Mouse (Mus musculus) midbrain, embryonic 15.5 days (tissue): ENCODE measurements at regions not wholly inside any gene's neighbourhood (a gene's known extent, or its start where the extent isn't known, plus 50 kb on each side); places are given as distances from the start of the nearest gene placed in this dataset.
A peak's percentile ranks its signal among the peaks of the same experiment; 100 is the strongest.

Experiments used
- ATAC-seq: fragments of 200-750 bp; cut with Nextera tagmentation; replicated peaks from 2 replicates; pipeline ENCODE4 v1.8.0; 2017; ENCODE audit warnings: moderate TSS enrichment
- H3K27ac ChIP-seq: fragments of 300-500 bp; sonication (generic); 2 replicates; pipeline ENCODE4 v1.5.1; 2015; ENCODE audit warnings: mild to moderate bottlenecking, inconsistent platforms
- H3K27me3 ChIP-seq: fragments of 300-500 bp; sonication (generic); replicated peaks from 2 replicates; pipeline ENCODE4 v1.6.1; 2015; ENCODE audit warnings: inconsistent platforms
- H3K36me3 ChIP-seq: fragments of 300-500 bp; sonication (generic); replicated peaks from 2 replicates; pipeline ENCODE4 v1.6.1; 2015; ENCODE audit warnings: inconsistent platforms
- H3K4me1 ChIP-seq: fragments of 300-500 bp; sonication (generic); 2 replicates; pipeline ENCODE4 v1.6.1; 2015; ENCODE audit warnings: inconsistent platforms
- H3K4me2 ChIP-seq: fragments of 300-500 bp; sonication (generic); 2 replicates; pipeline ENCODE4 v1.6.1; 2015; ENCODE audit warnings: inconsistent platforms, mild to moderate bottlenecking, moderate library complexity
- H3K4me3 ChIP-seq: fragments of 300-500 bp; sonication (generic); 2 replicates; pipeline ENCODE4 v1.5.1; 2015; ENCODE audit warnings: mild to moderate bottlenecking, inconsistent platforms
- H3K9ac ChIP-seq: fragments of 300-500 bp; sonication (generic); 2 replicates; pipeline ENCODE4 v1.6.1; 2015; ENCODE audit warnings: mild to moderate bottlenecking, inconsistent platforms
- H3K9me3 ChIP-seq: fragments of 300-500 bp; sonication (generic); 2 replicates; pipeline ENCODE4 v1.6.1; 2016; ENCODE audit warnings: inconsistent platforms
- WGBS: fragments of 180-500 bp; shearing (Covaris S2); methylation state at CpG from one replicate; pipeline ENCODE4 v1.1.7; 2015; ENCODE audit warnings: mixed read lengths; 5-methylcytosine and 5-hydroxymethylcytosine counted together

DNA sequence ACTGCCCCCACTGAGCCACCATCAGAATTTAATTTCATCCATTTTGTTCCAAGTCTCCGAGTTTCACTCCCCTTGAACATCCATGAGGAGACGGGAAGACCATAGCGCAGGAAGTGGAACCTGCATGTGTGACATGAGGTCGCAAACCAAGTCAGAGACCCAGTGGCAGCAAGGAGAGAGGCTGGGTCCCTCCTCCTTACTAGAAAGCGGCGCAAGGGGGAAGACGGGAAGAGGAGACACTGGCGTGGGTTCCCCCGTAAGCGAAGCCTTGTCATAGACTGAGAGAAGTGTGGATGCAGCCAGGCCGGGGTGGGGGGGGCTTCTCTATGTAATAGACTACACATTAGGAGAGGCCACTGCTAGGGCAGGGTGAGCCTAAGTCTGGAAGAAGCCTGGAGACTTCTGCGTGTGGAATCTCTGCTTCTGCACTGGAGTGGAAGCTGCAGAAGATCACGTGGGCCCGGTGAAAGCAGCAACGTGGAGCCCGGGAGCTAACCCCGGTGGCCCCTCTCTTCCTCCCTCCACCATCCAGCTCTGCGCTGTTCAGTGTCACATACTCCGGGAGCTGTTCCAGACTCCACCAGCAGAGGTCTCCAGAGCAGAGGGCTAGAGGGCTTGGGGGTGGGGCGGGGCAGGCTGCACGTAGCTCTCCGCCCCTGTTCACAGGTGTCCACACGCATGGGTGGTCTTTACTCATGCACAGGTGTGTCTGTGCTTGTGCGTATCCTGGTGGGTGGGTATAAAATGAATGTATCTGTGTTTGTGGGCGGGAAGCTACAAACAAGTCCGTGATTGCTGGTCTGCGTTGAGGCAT, 159.4 kb downstream of the Zfp36l2 start:
- Histone ChIP-seq H3K4me3 (peak overlapping the region; percentile 21), H3K4me2 (peak overlapping the region; percentile 50), H3K4me1 (peaks cover 11% of the 10 kb centered on the region), H3K36me3 (no peaks in the 10 kb centered on the region), H3K27me3 (peaks cover 6% of the 10 kb centered on the region; the same call in 1 of the 2 replicates), H3K9me3 (no peaks in the 10 kb centered on the region), H3K9ac (no peak overlapping the region), H3K27ac (no peak overlapping the region)
- 21% methylated on average over 26 of the region's 27 CpGs for WGBS
- ATAC-seq: peak; percentile 86

DNA sequence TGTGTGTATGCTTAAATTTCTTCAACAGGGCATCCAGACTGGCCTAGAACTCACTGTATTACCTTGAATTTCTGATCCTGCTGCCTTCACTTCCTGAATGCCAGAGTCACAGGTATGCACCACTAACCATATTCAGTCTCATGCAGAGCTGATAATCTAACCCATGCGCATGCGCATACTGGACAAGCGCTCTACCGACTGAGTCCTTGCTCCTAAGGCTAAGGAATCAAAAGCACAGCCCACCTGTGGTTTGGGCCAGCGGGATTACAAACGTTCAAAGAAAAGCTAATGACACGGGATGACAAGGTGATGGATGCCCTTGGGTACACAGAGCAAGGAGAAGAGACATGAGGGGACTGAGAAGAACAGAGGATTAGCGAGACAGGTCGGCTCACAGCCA, 160.5 kb downstream of the Zfp36l2 start:
- Histone ChIP-seq H3K27ac (no peak overlapping the region), H3K36me3 (no peaks in the 10 kb centered on the region), H3K4me3 (no peak overlapping the region), H3K4me1 (peaks cover 11% of the 10 kb centered on the region), H3K4me2 (no peak overlapping the region), H3K27me3 (peaks cover 6% of the 10 kb centered on the region; the same call in 1 of the 2 replicates), H3K9me3 (no peaks in the 10 kb centered on the region), H3K9ac (no peak overlapping the region)
- ATAC-seq: no peak
- WGBS: 56% methylated on average over 9 of the region's 9 CpGs

DNA sequence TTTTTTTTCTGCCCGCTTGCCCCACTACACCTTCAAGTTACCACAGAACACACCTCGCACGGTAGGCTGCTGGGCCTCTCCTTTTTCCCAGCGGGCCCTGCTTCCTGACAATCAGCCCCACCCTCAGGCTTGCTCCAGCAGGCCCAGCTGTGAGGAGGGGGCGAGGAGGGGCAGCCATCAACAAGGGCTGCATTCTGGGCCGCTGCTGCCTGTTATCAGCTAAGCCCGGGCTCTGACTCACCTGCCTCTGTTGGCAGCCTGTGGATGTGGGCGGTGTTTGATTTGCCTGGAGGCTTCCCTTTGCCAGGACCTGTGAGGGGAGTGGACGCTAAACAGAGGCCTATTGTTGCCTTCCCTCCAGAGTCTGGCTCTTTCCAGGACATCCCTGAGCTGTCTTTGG, 161.6 kb downstream of the Zfp36l2 start:
- H3K4me3 ChIP-seq: no peak overlapping the region
- H3K4me1 ChIP-seq: peaks cover 11% of the 10 kb centered on the region
- no peak for ATAC-seq
- peaks cover 6% of the 10 kb centered on the region; the same call in 1 of the 2 replicates for H3K27me3 ChIP-seq
- H3K9me3 ChIP-seq: no peaks in the 10 kb centered on the region
- H3K4me2 ChIP-seq: no peak overlapping the region
- 28% methylated on average over 9 of the region's 9 CpGs for WGBS
- H3K9ac ChIP-seq: no peak overlapping the region
- H3K36me3 ChIP-seq: no peaks in the 10 kb centered on the region
- H3K27ac ChIP-seq: no peak overlapping the region

DNA sequence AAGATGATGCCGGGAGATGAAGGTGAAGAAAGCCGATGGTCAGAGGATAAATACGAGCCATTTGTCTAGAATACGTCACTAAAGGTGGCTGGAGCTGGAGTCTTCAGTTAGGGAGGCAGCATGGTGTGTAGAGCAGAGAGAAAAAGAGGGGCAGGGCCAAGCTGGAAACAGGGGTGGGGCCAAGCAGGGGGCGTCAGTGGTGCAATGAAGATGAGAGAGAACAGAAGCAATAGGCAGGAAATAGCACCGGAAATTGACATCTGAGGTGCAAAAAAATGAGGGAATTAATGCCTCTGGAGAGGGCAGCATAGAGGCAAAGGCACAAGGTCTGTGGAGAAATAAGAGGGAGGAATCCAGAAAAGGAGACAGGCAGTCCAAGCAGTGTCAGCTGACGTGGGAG, 165.4 kb downstream of the Zfp36l2 start:
- Histone ChIP-seq H3K9ac (no peak overlapping the region), H3K27me3 (no peaks in the 10 kb centered on the region; the same call in 1 of the 2 replicates), H3K4me2 (no peak overlapping the region), H3K9me3 (no peaks in the 10 kb centered on the region), H3K4me3 (no peak overlapping the region), H3K4me1 (peaks cover 4% of the 10 kb centered on the region; the same call in 1 of the 2 replicates), H3K27ac (no peak overlapping the region), H3K36me3 (no peaks in the 10 kb centered on the region)
- 86% methylated on average over 7 of the region's 7 CpGs for WGBS
- ATAC-seq: no peak

DNA sequence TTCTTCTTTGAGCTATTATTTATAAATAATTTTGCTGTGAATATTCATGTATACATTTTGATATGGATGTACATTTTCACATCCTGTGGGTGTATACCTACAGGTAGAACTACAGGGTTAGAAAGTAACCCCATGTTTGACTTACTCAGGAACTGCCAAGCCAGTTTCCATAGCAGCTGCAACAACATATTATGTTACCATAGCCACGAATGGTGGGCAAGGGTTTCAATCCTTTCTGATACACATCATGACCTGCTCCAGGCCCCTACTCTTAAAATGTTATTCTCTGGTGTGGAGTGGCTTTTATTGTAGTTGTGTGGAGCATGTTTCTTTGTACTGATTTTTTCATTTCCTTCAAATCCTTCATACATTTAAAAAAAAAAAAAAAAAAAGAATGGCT, 168.9 kb downstream of the Zfp36l2 start:
- Histone ChIP-seq H3K9me3 (no peaks in the 10 kb centered on the region), H3K36me3 (no peaks in the 10 kb centered on the region), H3K27ac (no peak overlapping the region), H3K9ac (no peak overlapping the region), H3K4me2 (no peak overlapping the region), H3K4me3 (no peak overlapping the region), H3K4me1 (no peaks in the 10 kb centered on the region), H3K27me3 (no peaks in the 10 kb centered on the region)
- ATAC-seq: no peak
- WGBS: 88% methylated on average over 1 of the region's 1 CpGs

DNA sequence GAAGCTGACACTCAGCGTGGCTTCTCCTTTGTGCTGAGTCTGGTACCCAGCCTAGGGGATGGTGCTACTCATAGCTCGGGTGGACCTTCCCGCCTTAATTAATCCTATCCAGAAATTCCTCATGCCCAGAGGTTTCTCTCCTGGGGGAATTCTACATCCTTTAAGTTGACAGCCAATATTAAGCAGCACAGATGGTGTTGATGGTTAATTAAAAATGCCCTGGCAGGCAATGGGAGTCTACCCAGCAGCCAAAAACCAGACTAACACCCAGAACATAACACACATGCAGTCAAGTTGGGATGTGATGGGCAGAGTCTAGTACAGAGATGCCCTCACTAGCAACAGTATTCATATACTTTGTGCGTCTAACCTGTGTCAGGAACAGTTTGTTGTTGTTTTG, 169.9 kb downstream of the Zfp36l2 start:
- ATAC-seq: no peak
- Histone ChIP-seq H3K27ac (no peak overlapping the region), H3K9me3 (no peaks in the 10 kb centered on the region), H3K4me3 (no peak overlapping the region), H3K36me3 (no peaks in the 10 kb centered on the region), H3K4me1 (no peaks in the 10 kb centered on the region), H3K27me3 (no peaks in the 10 kb centered on the region), H3K4me2 (no peak overlapping the region), H3K9ac (no peak overlapping the region)
- whole genome bisulfite sequencing: 73% methylated on average over 4 of the region's 4 CpGs

DNA sequence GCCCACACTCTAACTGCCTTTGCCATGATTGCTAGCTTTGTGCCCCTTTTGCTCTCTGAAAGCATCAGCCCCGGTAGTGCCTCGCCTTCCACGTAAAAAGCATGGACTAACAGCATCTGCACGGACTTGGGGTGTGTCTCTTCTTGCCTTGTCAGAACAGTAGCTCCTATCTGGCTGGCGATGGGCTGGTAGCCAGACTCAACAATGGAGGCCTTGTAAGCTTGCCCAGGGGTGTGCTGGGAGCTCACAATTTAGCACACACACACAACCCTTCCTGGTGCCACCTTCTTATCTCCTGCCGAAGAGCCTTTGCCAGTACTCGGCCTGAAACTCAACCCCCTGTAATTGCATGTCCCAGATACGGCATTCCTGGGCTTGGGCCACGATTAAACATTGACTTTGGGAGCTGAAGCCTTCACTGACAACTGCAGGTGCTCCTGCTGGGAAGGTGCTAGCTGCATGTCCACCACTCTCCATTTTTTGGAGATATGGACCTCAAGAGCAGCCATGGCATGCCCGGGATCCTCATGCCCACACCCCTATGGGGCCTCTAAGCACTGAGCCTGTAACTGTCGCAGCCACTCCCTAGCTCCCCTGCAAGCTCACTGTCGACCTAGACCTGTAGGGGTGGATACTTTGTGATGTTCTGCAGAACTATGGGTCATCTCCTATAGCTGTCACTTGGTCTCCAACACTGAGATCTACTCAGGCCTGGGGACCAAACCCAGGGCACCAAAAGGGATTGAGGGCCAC, 166.7 kb upstream of the Haao start:
- Histone ChIP-seq H3K27ac (no peak overlapping the region), H3K36me3 (no peaks in the 10 kb centered on the region), H3K4me3 (no peak overlapping the region), H3K9ac (no peak overlapping the region), H3K4me2 (no peak overlapping the region), H3K27me3 (no peaks in the 10 kb centered on the region), H3K9me3 (no peaks in the 10 kb centered on the region), H3K4me1 (no peaks in the 10 kb centered on the region)
- no peak for ATAC-seq
- WGBS: 88% methylated on average over 12 of the region's 12 CpGs

DNA sequence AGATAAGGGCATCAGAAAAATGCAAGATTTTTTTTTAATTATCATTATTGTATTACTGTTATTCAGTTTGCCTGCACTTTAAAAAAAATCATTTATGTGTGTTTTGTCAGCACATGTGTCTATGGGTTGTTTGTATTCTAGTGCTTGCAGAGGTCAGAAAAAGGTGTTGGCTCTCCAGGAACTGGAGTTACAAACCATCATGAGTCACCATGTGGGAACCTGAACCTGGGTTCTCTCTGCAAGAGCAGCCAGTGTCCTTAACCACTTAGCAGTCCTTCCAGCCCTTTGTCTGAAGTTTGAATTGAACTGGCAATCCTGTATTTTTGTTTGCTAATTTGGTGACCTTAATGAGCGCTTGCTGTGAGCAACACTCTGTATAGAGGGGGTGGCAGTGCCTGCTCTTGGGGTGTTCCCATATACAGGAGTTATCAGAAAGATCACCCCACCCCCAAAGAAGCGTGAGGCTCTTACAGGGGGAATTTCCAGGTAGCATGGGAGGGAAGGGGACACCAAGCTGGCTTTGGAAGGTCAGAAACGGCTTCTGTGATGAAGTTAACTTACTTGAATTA, 162.8 kb upstream of the Haao start:
- 82% methylated on average over 3 of the region's 3 CpGs for whole genome bisulfite sequencing

DNA sequence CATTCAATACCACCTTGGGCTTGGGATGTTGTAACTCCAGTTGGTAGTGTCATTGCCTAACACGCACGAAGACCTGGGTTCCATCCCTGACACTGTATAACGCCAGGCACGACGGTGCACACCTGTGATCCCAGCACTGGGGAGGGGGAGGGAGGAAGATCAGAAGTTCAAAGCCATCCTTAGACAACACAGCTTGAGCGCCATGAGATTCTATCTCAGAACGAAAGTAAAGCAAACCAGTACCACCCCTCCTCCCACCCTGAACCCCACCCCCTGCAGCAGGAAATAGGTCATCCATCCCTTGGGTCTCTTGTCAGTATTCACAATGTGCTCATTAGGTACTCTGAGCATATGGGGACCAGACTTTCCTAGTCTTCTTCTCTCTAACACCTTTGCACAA, 162.2 kb upstream of the Haao start:
- no peaks in the 10 kb centered on the region for H3K27me3 ChIP-seq
- no peak for ATAC-seq
- no peaks in the 10 kb centered on the region for H3K36me3 ChIP-seq
- no peak overlapping the region for H3K4me3 ChIP-seq
- no peak overlapping the region for H3K9ac ChIP-seq
- H3K4me2 ChIP-seq: no peak overlapping the region
- no peaks in the 10 kb centered on the region for H3K9me3 ChIP-seq
- 90% methylated on average over 7 of the region's 7 CpGs for WGBS
- H3K4me1 ChIP-seq: no peaks in the 10 kb centered on the region
- H3K27ac ChIP-seq: no peak overlapping the region

More for the DNA sequence above, 162.8 kb upstream of the Haao start:
- Histone ChIP-seq H3K27me3 (no peaks in the 10 kb centered on the region), H3K4me2 (no peak overlapping the region), H3K4me1 (no peaks in the 10 kb centered on the region), H3K36me3 (no peaks in the 10 kb centered on the region), H3K9ac (no peak overlapping the region), H3K9me3 (no peaks in the 10 kb centered on the region), H3K27ac (no peak overlapping the region), H3K4me3 (no peak overlapping the region)
- no peak for ATAC-seq

DNA sequence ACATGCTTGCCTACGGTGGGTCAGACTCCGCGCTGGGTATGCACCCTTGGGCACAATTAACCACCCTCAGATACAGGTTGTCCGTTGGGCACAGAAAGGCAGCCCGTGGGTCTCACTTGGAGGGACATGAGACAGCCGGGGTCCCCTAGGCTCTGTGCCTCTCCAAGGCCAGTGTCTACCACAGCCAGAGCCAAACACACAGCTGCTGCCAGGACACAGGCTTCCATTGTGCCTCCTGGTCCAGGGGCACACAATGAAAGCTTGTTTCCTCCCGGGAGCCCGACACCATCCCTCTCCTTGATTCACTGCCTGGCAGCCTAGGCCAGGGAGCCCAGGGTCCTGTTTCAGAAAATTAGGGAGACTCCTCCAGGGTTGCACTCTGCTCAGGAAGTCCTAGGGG, 161.4 kb upstream of the Haao start:
- no peaks in the 10 kb centered on the region for H3K36me3 ChIP-seq
- H3K27me3 ChIP-seq: no peaks in the 10 kb centered on the region
- peak; percentile 63 for ATAC-seq
- no peaks in the 10 kb centered on the region for H3K4me1 ChIP-seq
- no peak overlapping the region for H3K4me2 ChIP-seq
- WGBS: 67% methylated on average over 8 of the region's 8 CpGs
- H3K27ac ChIP-seq: 0 out of 2 replicates have a peak overlapping the region, but pooled peaks have one; percentile 50
- no peaks in the 10 kb centered on the region for H3K9me3 ChIP-seq
- no peak overlapping the region for H3K9ac ChIP-seq
- no peak overlapping the region for H3K4me3 ChIP-seq

DNA sequence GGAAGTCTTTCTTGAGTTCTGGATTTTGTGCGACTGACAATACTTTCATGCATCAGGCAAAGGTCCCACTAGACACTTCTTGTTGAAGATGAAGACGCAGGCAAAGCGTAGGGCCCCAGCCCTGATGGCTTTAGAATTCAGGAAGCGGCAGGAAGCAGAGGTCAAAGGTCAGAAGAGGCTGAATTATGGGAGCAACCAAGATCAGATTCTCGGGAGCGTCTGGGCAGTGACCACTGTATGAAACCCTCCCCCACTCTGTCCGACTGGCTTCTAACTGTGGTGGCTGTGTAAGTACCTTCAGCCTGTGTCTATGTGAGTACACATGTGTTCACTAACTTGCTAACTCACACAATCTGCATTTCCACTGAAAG, 160.9 kb upstream of the Haao start:
- ATAC-seq: no peak
- WGBS: 68% methylated on average over 7 of the region's 7 CpGs
- no peak overlapping the region for H3K27ac ChIP-seq

DNA sequence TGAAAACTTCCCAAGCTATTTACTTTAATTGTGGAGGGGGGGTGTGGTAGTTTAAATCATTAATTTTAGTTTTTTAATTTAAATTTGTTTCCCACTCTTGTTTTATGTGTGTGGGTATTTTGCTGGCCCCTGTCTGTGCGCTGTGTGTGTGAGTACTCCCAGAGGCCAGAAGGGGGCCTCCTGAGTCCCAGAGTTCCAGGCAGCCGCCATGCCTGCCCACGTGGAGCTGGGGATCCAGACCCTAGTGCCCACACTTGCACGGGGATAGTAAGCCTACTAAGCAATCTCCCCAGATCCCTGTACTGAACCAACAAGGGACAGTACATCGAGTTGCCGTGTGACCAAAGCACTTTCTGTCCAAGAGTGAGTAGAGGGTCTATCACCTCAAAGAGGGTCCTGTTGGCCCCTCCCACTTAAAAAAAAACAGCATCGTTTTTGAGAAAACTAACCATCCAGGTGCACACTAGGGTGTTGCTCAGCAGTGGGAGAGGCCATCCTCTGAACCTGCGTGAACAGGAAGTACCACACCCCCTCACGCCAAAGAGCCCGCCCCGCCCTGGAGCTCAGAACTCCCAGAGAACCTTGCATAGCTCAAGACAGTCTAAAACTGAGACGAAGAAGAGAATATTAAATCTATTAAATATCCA, 160.4 kb upstream of the Haao start:
- Histone ChIP-seq H3K4me1 (no peaks in the 10 kb centered on the region), H3K4me2 (no peak overlapping the region), H3K9ac (no peak overlapping the region), H3K4me3 (no peak overlapping the region), H3K27me3 (no peaks in the 10 kb centered on the region), H3K9me3 (no peaks in the 10 kb centered on the region), H3K27ac (no peak overlapping the region), H3K36me3 (no peaks in the 10 kb centered on the region)
- 89% methylated on average over 12 of the region's 12 CpGs for WGBS
- no peak for ATAC-seq

More for the DNA sequence above, 160.9 kb upstream of the Haao start:
- H3K27me3 ChIP-seq: no peaks in the 10 kb centered on the region
- no peaks in the 10 kb centered on the region for H3K4me1 ChIP-seq
- H3K4me3 ChIP-seq: no peak overlapping the region
- no peaks in the 10 kb centered on the region for H3K36me3 ChIP-seq
- no peaks in the 10 kb centered on the region for H3K9me3 ChIP-seq
- no peak overlapping the region for H3K4me2 ChIP-seq
- H3K9ac ChIP-seq: no peak overlapping the region
